Mouse (Mus musculus): Measurements from ENCODE around the gene Dtx2. TPM values are rescaled to one million over a fixed set of nuclear protein-coding genes. Genes with fewer than 3 reads are reported as not detected.
A peak's percentile ranks its signal among the peaks of the same experiment; 100 is the strongest.

Dtx2 gene
- total RNA-seq (2021) = 1 to 10 TPM; 7.9 to 8.0 TPM

- peak; percentile 89 for DNase-seq
These were observed at the start of gene Dtx2 for GRCm38 (mm10) chr5:135994725-135995687. TSS of gene Dtx2 (plus strand) at chr5:135994800.

GRCm38 (mm10) chr5:135945916-135946408 is 48.6 kb upstream of the Dtx2 start:
- DNase-seq = no peak

GRCm38 (mm10) chr5:135946621-135947020 is 48.0 kb upstream of the Dtx2 start:
- no peak for DNase-seq

- no peak for DNase-seq
These were observed 43.7 kb upstream of the Dtx2 start for GRCm38 (mm10) chr5:135950710-135951412.

GRCm38 (mm10) chr5:135951660-135952059 is 42.9 kb upstream of the Dtx2 start:
- DNase-seq = no peak

- no peak for DNase-seq
These were observed 41.8 kb upstream of the Dtx2 start for GRCm38 (mm10) chr5:135952830-135953229.

GRCm38 (mm10) chr5:135956300-135957206 is 38.0 kb upstream of the Dtx2 start:
- no peak for DNase-seq

- peak; percentile 87 to 93 for DNase-seq
These were observed 37.2 kb upstream of the Dtx2 start for GRCm38 (mm10) chr5:135957207-135957974.

- no peak for DNase-seq
These were observed 36.2 kb upstream of the Dtx2 start for GRCm38 (mm10) chr5:135958367-135958766.

- DNase-seq = no peak
These were observed 34.7 kb upstream of the Dtx2 start for GRCm38 (mm10) chr5:135959911-135960310.

GRCm38 (mm10) chr5:135960909-135961635 is 33.5 kb upstream of the Dtx2 start:
- no peak for DNase-seq

- no peak for DNase-seq
These were observed 32.5 kb upstream of the Dtx2 start for GRCm38 (mm10) chr5:135962125-135962491.

GRCm38 (mm10) chr5:135962492-135963279 is 31.9 kb upstream of the Dtx2 start:
- DNase-seq = peak; percentile 96 to 98

- DNase-seq = no peak
These were observed 31.3 kb upstream of the Dtx2 start for GRCm38 (mm10) chr5:135963280-135963627.

- no peak for DNase-seq
These were observed 29.1 kb upstream of the Dtx2 start for GRCm38 (mm10) chr5:135965501-135965930.

- no peak for DNase-seq
These were observed 27.7 kb upstream of the Dtx2 start for GRCm38 (mm10) chr5:135966866-135967265.

GRCm38 (mm10) chr5:135968781-135969180 is 25.8 kb upstream of the Dtx2 start:
- no peak for DNase-seq

- no peak for DNase-seq
These were observed 24.4 kb upstream of the Dtx2 start for GRCm38 (mm10) chr5:135970247-135970646.

- DNase-seq = no peak
These were observed 22.7 kb upstream of the Dtx2 start for GRCm38 (mm10) chr5:135971876-135972275.

GRCm38 (mm10) chr5:135974365-135974764 is 20.2 kb upstream of the Dtx2 start, which contains the start of gene Ssc4d:
TSS of gene Ssc4d (minus strand) at chr5:135974531.
- DNase-seq = no peak
